Mouse (Mus musculus): ENCODE measurements around the gene Snx20.

Gene Snx20

DNA sequence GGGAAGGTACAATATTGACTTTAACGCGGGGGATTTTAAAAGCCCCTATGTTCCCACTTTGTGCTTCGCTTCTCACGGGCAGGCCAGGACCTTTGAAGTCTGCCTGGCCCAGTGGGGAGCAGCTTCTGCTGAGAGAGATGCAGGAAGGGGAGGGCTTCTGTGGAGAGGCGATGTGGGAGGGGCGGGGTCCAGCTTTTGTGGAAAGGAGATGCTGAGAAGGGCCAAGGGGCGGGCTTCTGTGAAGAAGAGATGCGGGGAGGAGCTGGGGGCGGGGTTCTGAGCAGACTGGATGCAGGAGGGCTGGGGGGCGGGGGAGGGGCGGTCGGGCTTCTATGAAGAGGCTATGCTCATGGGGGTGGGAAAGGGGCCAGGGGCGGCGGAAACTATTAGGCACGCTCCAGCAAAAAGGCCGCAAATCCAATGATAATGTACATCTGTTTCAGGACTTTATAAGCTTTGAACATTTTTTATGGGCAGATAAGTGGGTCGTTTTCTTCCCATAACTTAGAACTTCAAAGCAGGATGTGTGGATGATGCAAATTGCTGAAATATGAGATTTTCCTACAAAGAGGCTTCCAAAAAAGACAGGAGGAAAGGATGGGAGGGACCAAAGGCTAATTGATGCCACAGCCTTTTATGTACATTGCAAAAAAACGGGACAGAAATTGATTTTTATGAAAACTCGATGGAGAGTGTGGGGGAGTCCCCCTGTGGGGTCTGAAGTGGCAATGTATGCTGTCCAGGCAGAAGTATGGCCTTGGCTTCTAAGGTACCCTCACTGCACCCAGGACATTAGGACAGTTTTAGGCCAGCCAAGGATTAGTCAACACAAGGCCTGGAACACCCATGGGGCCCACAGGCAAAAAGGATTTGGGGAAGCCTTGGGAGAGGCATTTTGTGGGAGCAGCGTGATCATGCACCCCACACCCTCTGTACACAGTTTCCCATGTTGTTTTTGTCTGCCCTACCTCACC is 31.6 kb downstream of the Snx20 start:
- peak; percentile 13; the same call in 1 of the 2 replicates for ATAC-seq (ENCODE audit: low TSS enrichment)

DNA sequence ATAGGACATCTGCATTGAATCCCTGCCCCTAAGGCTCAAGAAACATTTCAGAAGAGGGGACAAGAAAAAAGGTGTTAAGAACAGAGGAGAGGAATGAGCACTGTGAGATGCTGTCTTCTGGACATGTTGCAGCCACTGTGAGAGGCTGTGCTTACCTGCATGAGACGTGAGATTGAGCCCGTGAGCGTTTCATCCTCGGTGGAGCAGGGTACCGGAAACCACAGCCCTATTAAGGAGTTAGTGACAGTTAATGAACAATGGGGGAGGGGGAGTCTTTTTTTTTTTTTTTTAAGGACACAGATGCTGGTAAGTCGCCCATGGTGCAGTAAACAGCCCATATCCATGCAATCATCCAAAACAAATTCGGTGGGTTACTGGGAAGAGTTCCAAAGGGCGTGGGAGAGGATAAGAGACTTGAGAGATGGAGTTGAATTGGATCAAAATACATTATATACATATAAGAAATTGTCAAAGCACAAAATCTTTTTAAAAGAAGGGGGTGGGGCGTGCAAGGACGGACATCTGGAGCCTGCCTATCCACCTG is 32.4 kb downstream of the Snx20 start:
- no peak for ATAC-seq (ENCODE audit: low TSS enrichment)

DNA sequence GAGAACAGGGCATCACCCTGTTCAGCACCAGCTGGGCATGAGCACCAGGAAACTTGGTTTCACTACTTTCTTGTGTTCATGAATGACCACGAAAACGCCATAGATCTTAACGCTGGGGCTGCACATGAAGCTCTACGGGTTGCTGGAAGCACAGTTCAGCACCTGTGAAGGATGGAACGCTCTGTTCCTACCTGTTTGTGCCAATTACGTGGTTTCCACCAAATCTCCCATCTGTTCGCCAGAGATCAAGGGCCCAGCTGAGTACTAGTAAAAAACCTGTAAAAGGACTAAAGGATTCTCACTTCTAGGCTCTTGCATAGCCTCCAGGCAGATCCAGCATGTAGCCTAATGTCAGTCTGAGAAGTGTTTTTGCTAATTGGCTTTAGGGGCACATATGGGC is 36.4 kb downstream of the Snx20 start:
- no peak for ATAC-seq (ENCODE audit: low TSS enrichment)

DNA sequence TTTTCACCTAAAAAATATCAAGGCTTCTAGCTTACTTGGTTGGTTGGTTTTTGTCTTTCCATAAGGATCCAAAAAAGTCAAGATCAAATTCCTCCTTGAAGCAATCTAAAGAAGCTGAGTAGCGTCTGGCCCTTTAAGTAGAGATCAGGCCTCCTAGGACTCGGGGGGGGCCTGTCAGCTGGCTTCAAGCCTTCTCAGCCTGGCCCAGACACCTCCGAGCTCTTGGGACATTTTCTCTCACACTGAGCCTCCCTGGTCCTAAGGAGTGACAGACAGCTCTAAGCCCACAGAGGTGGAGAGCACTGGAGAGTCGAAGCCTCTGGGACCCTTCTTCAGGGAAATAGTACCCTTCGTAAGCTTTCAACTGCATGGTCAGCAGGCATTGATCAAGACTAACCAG is 37.4 kb downstream of the Snx20 start:
- ATAC-seq (ENCODE audit: low TSS enrichment), result no peak

DNA sequence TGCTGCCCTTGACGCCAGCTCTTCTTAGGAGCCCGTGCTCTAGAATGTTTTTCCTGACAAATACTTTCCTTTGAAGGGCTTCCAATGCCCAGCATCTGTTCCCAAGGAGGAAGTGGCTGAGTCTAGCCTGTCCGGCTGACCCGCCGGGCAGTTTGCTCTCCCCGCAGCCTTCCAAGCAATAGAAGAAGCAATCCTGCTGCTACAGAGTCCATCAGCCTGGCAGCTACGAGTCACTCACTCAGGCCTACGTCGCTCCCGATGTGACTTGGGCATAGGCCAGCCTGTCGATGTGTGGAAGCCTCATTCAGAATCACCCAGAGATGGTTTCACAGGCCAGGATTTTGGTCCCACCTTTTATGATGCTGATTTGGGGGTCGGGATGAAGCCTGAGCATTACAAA is 39.9 kb downstream of the Snx20 start:
- ATAC-seq (ENCODE audit: low TSS enrichment), result no peak

DNA sequence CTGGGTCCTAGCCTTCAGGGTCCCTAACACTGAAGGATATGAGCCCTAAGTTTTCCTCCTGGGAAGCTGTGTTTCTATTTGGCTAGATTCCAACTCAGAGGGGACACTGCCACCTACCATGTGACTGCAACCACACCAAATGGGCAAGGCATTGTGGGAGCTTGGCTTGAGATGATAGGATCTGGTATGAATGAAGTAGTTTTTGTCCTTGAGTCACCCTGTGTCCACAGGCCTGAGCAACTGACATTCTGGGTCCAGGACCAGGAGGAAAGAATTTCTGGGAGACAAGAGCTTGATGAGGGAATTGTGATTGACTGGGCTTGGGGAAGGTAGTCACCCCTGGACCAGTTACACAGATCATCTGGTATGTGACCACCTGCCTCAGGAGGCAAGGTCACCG is 42.0 kb downstream of the Snx20 start:
- no peak for ATAC-seq (ENCODE audit: low TSS enrichment)

DNA sequence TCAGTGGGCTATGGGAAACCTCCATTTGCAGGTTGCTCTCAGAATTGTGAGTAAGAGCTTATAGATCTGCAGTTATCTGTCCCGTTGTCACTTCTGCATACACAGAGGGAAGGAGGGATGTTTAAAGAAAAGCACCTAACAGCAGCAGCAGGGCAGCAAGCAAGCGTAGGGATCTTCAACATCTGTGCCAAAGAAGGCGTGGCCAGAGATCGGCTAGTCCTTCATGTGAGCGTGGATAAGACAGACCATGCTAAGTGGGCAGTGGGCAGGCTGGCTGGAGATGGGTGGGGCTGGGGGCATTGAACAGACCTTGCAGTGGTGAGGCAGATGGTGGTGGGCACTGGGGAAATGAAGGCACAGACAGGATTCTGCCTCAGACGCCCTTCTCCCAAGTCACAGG is 45.7 kb downstream of the Snx20 start:
- ATAC-seq (ENCODE audit: low TSS enrichment), result no peak

DNA sequence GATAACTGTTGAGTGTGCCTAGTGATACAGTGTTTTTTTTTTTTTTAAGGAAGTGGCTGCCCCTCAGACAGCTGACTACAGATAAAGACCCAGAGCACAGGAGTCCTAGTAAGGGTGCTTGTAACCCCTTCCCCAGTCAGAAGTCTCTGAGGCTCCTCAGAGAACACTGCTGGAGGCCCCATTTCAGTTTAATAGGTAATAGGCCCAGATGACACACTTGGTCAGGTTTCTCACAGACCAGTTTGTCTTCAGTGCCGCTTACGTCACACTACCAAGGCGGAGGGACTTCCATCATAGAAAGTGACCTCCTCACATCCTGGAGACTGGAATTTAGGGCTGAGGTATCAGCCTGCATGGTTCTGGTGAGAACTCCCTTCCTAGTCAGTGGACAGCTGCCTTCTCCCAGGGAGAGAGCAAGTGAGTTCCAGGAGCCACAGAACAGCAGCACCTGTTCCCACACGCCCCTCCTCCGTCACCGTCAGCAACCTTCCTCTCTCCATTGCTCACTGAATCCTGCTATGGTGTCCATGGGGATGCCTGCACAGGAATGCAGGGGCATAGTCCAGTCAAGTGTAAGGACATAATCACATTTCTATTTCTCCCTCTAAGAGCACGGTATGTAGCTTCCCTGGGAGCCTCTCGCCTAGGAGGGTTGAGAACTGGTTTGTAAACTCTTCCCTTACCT is 47.6 kb downstream of the Snx20 start:
- no peak for ATAC-seq (ENCODE audit: low TSS enrichment)

DNA sequence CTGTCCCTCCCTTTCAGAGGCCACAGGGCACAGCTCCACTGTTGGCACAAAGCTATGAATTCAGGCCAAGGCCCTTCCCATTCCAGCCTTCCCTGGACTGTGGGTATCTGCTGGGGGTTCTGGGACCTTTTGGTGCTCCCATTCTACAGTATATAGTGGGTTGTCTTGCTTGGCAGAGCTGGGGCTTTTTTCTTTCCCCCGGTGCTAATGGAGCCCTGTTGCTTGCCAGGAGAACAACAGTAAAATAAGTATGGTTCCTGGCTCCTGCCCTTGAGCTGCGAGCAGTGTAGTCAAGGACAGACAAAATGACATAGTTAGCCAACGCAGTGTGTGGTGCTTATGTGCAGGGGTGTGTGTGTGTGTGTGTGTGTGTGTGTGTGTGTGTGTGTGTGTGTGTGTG is 52.1 kb downstream of the Snx20 start:
- no peak for ATAC-seq (ENCODE audit: low TSS enrichment)

DNA sequence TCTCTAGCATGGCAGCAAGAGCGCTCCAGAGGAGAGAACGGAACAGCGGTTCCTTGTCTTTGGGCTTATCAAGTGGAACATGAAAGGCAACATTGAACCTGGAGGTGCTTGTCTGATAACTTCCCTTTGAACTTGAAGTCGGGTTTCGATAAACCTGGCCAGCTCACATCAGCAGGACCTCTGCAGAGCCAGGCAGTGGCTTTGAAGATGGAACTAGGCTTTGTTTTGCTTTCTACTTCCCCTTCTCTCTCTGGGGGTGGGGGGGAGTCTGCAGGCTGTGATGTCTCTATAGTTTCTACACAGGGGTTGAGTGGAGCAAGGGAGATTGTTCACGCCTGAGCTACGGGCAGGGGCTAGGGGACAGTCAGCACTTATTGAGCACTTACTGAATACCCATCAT is 55.1 kb downstream of the Snx20 start:
- no peak for ATAC-seq (ENCODE audit: low TSS enrichment)

DNA sequence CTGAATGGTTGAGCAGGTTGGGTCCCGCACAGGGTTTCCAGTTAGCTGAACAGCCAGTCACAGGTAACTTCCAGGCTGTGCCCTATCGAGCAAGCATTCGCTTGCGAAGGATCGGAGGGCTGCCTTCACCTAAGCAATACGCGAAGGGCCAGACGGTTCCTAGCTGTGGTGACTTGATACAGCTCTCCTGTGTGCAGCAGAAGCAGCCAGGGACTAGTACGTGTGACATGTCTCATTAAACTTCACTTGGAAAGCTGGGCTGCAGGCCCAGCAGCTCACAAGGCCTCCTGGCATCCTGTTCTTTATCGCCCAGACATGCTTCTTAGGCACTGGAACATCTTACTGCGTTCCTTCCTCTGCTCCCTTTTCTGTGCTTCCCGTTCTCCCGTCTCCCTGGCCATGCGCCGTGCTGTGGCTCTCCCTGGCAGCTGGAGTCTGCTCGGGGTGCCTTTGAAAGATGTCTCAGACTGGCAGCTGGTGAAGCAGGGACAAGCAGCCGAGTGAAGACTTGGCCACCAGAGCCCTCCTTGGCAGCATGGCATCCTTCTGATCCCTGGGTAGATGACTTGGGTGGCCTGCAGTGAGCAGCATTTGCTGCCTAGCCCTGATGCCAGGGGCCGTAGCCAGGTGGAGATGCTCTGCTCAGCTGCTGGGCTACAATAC is 56.1 kb downstream of the Snx20 start:
- peak; percentile 66 for ATAC-seq (ENCODE audit: low TSS enrichment)

DNA sequence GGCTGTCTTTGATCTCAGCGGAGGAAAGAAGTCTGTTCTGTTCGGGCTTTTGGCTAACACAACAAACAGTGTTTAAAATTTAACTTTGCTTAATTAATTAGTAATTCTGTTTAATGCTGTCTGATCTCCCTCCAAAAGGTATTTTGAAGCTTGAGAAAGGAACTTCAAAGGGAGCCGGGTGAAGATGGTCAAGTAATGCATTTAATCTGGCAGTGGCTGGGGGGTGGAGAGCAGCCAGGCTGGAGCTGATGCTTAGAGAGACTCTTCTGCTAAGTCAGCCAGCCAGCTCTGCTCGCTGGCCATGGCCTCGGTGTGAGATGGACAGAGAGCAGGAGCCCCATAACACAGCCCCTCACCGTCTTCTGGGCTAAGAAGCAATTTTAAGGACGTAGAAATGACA is 56.7 kb downstream of the Snx20 start:
- ATAC-seq (ENCODE audit: low TSS enrichment), result no peak

DNA sequence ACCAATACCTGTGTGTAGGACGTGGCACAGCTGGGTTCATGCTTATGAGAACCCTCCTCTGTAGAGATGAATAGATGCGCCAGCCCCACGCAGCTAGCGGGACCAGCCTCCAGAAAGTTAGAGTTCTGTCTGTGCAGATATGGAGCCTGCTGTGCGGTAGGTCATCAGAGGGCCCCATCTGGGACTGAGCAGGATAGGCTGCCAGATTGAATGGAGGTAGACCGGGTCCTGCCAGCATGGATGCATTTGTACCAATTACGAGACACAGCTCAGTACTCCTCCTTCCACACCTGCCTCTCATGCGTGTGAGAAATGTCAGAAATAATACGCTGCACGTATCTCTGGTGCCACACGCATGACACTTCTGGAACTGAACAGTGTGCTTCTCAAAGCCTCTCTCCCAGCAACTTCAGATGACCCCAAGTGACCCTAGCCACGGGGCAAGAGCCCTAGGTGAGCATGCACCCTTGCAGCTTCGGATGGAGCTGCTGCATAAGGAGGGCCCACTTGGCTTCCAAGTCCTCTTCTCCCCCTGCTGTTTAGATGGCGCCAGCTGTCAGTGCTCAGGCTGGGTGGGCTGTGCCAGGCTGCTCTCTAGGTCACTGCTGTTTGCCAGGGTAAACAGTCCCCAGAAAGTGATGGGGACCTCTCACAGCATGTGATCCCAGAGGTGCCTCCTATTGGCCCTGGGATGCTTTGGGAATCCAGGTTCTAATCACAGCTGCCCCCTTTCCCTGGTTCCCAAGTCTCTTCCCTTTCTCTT is 57.3 kb downstream of the Snx20 start:
- no peak for ATAC-seq (ENCODE audit: low TSS enrichment)

DNA sequence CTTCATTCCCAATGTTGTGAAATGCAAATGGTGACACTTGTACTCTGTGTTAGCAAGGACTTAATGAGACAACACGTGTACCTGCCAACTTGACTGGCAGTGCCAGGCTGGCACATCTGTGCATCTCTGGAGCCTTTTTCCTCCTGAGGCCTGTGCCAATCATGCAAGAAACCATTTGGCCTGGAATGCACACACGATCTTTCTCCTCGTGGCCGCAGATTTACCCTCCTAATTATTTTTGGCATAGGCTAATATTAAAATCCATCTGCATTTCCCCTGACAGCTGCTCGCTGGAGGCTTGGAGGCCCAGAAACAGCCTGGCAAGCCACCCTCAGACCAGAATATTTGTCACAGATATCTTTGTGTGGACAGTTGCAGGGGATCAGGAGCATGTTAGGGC is 58.3 kb downstream of the Snx20 start:
- ATAC-seq (ENCODE audit: low TSS enrichment), result no peak

All from frontal cortex, adult (tissue).